Mouse (Mus musculus): ENCODE measurements around the gene Snai3. TPM values are rescaled to one million over a fixed set of nuclear protein-coding genes. Genes with fewer than 3 reads are reported as not detected.

The Snai3 gene
- total RNA-seq, 2 experiments from 2014 or later = not detected

DNA sequence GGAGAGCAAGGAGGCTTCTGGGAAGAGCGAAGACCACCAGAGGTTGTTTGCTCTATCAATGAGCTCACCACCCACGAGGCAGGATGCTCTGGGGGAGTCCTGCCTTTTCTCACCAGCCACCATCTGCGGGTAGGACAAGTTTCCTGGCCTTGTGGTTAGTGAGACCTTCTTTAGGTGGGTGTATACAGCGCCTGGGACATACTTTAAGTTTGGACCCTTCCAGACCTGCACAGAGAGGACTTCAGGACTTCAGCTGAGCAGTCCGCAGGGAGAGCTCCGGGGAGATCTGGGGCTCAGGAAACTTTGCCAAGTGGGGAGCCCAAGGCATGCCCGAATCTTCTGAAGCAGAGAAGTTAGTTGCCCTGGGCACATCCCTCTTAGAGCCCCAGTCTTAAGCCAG is 543 bp downstream of the Snai3 start:
- no peak for DNase-seq (ENCODE audit: low spot score in 2 of 2)

DNA sequence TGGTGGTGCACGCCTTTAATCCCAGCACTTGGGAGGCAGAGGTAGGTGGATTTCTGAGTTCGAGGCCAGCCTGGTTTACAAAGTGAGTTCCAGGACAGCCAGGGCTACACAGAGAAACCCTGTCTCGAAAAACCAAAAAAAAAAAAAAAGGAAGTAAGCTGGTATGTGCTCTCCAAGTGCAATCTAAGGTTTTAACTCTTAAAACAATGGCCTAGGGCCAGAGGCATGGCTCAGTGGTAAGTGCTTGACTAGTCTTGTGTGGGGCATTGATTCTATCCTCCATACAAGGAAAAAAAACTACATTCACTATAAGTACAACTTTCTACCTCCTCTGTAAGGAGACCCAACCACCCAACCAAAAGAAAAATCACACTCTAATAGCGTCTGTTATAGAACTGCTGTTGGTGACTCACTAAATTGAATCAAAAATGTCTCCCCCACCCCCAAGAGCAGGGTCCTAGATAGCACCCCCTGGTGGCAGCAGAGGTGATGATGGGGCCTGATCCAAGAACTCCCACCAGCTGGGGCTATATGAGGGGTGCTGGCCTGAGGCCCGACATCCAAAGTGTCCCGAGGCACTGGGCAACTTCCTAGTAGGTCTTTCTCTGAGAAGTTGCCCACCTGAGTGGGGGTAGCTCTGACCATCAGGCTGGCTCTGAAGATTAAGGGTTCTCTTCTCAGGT is 1.2 kb downstream of the Snai3 start:
- DNase-seq (ENCODE audit: low spot score in 2 of 2) = no peak

DNA sequence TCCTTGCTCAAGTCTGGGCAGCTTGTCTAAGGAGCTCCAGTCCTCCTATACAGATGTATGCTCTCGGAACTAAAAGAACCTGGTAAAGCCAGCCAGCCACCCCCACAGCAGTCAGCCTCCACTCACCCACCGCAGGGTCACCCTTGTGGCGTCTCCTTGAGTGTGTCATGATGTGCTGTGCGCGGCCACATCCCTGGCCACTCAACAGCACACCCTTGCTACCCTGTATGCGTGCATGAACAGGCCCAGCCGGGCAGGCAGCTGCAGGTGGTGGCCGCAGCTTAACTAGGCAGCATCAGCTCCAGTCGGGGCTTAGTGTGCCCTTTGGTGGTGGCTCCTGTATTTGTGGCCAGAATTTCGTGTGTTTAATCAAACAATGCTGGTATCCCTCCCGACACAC is 3.4 kb downstream of the Snai3 start:
- DNase-seq (ENCODE audit: low spot score in 2 of 2) = no peak

DNA sequence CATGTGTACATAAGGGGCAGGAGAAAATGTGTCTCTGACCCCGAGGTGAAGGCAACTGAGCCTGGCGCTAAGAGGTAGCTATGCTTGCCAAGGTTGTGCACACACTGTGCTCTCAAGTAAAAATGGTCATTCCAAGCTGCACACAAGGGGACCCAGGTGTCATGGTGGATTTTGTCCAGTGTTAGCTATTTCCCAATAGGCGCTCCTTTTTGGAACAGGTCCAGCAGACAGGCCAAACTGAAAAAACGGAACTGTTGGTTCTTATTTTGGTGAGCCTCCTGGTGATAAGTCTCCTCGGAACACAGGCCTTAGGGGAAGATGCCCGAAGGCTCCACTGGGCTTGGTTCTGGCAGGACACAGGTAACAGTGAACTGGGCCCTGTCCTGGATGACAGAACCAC is 6.1 kb downstream of the Snai3 start:
- no peak for DNase-seq (ENCODE audit: low spot score in 2 of 2)

DNA sequence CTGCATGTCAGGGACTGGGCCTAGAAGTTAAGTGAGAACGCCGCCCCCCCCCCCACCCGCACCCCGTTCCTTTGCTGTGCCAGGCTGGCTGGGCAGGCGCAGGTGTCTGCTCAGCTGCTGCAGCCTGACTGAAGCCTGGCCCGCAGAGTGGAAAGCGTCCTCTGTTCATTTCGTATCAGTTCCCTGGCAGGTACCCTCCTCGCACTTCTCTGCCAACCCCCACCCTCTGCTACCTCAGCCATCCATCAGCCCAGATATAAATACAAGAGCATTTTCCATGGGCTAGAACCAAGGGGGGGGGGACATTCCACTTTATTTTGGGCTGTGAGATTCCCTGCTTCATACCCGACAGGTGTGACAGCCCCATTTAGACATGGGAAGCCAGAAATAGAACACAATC is 8.4 kb downstream of the Snai3 start:
- DNase-seq (ENCODE audit: low spot score in 2 of 2) = no peak

DNA sequence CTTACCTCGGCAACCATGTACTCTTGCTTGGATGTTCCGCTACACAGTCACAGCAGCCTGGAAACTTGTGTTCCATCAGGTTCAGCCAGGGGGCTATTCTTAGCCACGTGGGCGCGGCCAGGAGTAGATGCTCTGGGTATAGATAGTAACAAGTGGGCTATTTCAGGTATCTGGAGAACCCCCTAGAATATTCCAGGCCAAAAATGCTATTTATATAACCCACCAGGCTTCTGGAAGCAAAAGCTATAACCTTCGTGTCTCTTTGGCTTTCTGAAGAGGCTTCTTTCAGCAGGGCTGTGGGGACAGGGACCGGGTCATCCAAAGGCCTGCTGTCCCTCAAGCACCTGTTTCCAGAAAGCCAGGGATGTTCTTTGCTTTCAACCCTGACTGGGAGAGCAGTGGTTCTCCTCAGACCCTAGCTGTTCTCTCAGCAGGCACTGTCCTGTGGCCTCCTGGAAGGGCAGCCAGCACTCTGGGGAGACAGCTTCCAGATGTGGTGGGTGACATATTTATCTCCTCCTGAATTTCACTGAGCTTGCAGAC is 9.3 kb downstream of the Snai3 start:
- DNase-seq (ENCODE audit: low spot score in 2 of 2) = no peak

DNA sequence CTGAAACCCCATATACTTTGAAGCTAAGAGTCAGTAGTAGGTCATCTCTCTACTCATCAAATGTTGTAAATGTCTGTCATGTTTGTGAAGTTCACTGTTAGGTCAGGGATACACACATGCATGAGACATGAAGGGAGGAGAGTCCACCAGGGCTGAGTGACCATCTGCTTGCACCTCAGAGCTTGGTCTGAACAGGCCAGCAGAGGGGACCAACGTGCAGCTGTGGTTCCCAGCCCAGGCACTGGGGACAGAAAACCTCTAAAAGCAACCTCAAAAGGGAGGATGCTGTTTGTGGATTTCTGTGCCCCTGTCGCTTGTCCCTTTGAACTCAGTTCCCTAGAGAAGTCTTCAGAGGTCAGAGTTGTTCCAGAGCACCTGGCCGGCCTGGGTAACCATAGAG is 15.3 kb downstream of the Snai3 start:
- DNase-seq (ENCODE audit: low spot score in 2 of 2) = no peak

DNA sequence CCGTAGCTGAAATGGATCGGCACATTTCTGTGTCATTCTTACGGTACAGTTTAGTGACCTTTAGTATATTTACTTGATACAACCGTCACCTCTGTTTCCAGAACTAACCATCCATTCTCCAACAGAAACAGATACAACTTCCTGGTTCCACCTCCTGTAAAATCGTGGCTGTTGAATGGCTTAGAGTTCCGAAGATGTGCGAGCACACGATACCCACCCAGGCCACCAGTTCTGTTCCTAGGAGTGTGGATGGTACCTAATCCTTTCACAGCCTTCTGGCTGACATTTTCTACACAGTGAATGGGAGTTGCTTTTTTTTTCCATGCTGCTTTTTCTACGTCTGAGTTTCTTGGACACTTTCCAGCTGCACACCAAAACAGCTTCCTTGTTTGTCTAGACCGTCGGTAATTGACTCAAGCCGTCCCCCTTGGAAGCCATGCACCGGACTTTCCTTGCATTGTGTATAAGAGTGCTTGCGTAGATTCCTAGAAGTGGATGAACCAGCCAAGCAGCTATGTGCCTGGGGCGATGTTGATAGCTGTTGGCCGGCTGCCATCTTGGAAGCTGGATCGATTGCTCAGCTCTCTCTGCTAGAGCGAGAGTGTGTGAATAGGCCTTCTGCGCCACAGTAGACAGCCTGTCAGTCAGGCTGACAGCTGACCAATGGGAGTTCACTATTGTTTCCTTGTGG is 16.3 kb downstream of the Snai3 start:
- peak; percentile 86 to 92 for DNase-seq (ENCODE audit: low spot score in 2 of 2)

DNA sequence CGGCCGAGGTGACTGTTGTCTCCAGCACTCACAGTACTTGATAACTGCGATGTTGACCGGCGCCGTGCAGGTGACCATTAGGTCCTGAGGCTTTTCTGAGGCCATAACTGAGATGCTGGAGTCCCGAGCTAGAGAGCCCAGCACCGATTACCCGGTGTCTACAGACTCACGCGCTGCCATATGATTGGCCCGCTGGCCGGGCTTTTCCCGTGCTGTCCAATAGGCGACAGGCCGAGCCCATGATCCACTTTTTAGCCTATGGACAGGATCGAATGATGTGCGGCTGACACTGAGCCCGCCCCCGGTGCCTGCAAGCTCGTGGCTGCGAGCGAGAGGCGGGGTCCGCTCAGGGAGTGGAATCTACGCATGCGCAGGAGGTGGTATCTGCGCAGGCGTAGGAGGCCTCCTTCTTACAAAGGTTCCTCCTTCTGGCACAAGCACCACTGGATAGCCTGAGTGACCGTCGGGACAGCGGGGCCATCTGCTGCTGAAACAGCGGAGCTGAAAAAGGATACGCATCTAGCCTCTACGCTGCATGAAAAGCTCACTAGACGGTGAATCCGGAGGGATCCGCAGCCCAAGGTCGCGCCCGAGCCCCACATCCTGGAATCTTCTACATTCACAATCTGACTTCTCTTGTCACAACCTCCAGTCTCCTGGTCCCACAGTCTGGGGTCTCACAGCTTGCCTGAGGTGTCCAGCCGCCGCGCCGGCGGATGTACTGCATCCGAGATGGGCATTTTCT is 17.1 kb downstream of the Snai3 start, which contains the start of gene Mvd:
Mvd (minus strand) TSS at position 161 of the 745 bp plus-strand sequence.
- peak; percentile 99 to 100 for DNase-seq (ENCODE audit: low spot score in 2 of 2)

DNA sequence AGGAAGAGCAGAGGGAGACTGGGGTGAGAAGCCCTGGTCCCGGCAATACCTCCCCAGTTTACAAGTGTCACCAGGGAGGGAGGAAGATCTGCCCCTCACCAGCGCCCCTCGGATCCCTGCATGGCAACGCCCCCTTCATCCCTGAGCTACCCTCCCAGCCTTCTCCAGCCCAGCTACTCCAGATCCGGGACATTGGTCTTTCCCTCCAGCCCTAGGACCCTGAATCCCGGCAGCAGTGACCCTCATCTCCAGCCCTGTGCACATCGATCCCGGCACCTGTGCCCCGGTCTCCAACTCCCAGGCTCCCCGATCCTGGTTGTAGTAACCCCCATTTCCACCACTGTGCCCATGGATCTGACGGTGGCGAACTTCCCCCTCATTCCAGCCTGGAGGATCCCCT is 17.8 kb downstream of the Snai3 start:
- no peak for DNase-seq (ENCODE audit: low spot score in 2 of 2)

DNA sequence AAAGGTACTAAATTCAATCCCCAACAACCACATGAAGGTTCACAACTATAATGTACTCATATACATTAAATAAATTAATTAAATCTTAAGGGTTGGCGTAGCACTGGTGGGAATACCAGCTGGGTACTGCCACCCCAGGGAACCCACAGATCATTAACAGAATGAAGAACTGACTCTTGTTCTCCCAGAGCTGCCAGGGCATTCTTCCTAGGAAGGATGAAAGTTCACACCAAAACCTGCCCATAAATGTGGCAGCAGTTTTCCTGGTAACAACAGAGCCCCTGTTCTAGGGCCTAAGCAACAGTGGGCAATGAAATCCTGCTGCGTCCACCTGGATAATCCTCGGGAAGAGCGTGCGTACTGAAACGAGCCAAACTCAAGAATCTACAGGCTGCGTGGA is 18.2 kb downstream of the Snai3 start:
- no peak for DNase-seq (ENCODE audit: low spot score in 2 of 2)

DNA sequence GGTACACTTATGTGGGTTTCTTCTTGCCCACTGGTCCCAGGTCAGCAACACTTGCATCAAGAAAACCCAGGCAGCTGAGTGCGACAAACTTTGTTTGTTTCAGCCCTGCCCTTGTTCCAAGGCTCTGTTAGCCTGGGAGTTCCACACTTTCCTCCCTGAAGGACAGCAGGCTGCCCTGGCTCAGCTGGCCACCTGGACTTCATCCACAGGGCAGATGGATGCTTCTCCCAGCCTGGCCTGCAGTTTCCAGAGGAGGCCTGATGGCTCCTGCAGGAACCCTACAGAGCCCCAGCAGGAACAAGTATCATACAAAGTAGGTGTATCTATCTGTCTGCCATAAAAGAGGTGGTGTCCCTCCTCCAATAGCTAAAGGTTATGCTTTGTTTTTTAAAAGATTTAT is 19.2 kb downstream of the Snai3 start:
- DNase-seq (ENCODE audit: low spot score in 2 of 2) = no peak

DNA sequence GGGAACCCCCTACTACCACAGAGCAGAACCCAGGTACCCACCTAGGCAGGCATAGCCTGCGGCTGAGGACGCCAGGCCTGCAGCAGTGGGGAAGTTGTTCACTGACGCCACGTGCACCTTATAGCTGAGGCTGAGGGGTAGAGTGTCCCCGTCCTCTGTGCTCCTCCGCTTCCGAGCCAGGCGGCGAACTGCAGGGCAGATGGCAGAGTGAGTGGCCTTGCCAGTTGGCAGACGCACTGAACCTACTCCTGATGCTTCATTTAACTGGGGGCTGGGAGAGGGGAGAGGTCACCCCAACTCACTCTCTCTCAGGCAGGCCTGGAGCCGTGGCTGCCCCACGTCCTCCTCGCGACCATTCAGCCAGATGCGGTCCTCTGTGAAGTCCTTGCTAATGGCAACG is 21.2 kb downstream of the Snai3 start:
- no peak for DNase-seq (ENCODE audit: low spot score in 2 of 2)

DNA sequence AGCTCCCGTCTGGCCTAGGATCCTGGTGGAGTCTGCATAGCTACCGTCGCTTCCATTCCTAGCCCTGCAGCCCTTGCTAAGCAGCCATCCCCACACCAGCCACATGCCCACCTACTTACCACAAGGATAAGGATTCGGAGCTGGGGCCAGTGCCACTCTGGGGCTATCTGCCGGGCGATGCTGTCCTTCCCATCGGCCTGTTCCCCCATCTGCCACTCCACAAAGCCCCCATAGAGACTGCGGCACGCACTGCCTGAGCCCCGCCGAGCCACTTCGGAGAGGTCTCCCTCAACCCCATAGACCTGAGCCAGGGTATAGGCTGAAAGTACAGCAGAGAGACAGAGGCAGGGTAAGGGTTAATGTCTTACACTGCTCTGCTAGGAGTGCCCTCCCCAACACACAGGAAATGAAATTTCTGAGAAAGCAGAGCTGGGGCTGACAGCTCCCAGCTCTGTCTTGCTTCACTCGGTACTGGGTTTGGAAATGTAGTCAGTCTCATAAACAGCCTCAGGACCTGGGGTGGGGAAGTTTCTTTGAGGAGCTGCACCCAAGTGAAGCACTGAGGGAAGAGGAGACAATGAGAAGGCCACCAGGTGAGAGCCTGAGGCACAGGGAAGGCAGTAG is 22.7 kb downstream of the Snai3 start:
- DNase-seq (ENCODE audit: low spot score in 2 of 2) = no peak

DNA sequence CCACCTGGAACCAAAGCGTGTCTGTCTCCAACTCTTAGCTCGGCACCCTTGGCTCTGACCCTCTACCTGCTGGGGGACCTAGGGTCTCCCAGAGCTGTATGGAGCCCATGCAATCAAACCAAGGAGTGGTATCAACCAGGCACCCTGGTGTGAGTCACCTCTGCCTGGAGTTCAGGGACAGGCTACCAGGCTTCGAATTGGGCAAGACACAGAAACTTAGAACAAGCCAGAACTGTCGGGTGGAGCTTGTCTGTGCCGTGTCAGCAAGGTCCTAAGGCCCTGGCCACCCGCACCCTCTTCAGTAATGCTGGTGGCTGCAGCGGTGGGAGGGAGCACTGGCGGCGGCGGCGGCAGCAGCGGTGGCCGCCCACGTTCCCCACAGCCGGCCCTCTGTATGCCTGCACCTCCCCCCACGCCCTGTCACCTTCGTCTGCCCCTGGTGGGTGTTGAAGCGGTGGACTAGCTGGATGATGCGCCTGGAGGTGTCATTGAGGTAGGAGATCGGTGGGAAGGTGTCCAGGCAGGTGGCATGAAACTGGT is 23.9 kb downstream of the Snai3 start:
- no peak for DNase-seq (ENCODE audit: low spot score in 2 of 2)

DNA sequence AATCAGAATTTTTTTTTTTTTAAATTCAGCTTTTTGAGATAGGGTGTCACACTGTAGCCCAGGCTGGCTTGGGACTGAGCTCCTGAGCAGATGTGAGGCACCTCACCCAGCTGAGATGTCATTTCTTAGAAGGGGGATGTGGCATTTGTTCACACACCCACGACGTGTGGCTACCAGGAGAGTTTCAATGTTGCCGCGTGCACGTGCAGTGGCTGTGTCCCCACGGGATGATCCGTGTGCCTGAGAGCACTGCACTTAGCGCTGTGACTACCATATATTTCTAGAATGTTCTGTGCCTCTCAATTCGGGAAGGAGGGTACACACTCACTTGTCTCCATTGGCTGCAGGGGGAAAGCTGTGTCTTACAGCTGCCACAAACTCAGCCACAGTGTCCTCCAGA is 24.4 kb downstream of the Snai3 start:
- no peak for DNase-seq (ENCODE audit: low spot score in 2 of 2)

DNA sequence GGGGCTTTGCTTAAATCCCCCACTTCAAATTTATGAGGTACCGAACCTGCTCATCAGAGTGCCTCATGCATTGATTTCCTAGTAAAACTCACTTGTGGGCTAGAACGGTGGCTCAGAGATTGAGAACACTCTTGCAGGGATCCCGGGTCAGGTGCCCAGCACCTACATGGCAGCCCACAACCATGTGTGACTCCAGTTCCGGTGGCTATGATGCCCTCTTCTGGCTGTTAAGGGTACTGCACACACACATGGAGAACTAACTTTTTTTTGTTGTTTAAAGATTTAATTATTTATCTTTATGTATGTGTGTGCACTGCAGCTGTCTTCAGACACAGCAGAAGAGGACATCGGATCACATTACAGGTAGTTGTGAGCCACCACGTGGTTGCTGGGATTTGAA is 25.2 kb downstream of the Snai3 start:
- no peak for DNase-seq (ENCODE audit: low spot score in 2 of 2)

DNA sequence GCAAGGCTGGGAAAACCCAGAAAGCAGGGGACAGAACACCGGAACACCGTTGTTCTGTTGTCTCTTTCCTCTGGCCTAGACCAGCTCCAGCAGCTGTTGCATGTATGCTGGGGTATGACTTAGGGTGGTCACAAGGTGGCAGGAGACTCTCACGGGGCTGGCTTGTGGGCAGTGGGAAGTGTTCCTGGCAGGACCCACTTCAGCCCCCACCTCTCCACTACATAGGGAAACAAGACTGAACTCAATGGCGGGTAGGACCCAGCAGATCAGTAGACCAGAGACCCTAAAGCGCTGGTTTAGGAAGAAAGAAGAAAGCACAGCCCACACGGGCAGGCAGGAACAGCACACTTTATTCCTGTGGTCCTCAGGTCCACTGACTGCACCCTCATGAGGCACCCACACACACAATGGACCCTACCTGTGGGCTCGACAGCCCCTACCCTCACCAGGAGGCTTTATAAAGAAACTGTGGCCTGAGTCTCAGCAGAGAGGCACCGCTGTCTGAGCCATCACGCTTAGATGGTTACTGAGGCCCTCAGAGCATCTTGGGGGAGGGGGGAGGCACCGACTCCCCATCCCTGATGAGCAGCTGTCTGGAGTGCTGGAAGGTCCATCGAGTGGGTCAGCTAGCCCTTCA is 27.1 kb downstream of the Snai3 start:
- DNase-seq (ENCODE audit: low spot score in 2 of 2) = no peak

DNA sequence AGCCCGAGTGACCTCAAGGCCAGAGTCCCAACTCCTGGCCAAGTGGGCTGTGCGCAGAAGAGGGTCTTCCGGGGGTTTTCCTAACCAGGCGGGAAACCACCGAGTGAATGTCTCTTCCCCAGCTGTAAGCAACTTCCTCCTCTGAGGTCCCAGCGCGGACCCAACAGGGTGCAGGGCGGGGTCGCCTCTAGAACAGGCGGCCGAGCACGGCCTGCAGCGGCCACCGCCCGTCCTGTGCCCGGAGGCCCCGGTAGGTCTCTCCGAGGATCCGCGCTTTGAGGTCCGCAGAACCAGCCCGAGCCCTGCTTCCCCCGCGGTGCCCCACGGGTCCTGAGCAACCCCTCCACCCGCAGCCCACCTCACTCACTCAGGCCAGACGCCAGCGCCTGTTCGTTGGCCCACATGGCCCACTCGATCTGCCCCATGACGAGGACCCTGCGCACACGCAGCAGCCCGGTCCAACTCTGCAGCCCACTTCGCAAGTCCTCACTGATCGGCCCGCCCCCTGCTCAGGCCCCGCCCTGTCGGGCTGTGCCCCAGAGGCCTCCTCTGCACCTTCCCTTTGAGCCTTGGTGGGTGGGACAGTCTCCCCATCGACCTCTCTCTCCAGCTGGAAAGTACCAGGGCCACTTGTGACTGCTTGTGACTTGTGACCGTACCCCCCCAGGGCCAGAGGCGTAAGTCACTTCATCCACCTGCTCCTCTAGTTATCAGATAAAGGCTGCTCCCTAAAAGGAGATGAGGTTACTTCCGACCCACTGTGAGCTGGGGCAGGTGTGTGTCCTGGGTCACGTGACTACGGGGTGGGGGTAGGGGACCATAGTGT is 27.9 kb downstream of the Snai3 start, which contains the start of gene Cyba:
Cyba (minus strand) TSS at position 488 of the 826 bp plus-strand sequence.
- no peak for DNase-seq (ENCODE audit: low spot score in 2 of 2)

All from layer of hippocampus, adult 18-20 months (tissue).